Mouse (Mus musculus) CD4-positive, CD25-positive, alpha-beta regulatory T cell, adult 4 months (primary cell): ENCODE measurements around the gene Gm3115. TPM values are rescaled to one million over a fixed set of nuclear protein-coding genes. Genes with fewer than 3 reads are reported as not detected.
"Not testable (repeated sequence)": the region's sequence is repeated elsewhere in the genome, so short reads cannot be mapped to it uniquely, and the experiment has no call there.

Experiments used
- ATAC-seq: one replicate; pipeline ENCODE4 v1.8.0; 2017
- polyA plus RNA-seq, 2 experiments: library from polyadenylated mRNA; unstranded; fragments of 100-300 nt; shearing (Covaris generic); gene quantifications; one replicate each; pipeline ENCODE4 v1.2.1; 2017

The Gm3115 gene
- polyA plus RNA-seq, result 1 to 10 TPM; 1.1 to 1.8 TPM

GRCm38 (mm10) chr14:4083820-4084219 lies at the start of gene Gm3115:
Gene Gm3115, plus strand, starts transcription at chr14:4084120.
- ATAC-seq, result not testable (repeated sequence)

DNA sequence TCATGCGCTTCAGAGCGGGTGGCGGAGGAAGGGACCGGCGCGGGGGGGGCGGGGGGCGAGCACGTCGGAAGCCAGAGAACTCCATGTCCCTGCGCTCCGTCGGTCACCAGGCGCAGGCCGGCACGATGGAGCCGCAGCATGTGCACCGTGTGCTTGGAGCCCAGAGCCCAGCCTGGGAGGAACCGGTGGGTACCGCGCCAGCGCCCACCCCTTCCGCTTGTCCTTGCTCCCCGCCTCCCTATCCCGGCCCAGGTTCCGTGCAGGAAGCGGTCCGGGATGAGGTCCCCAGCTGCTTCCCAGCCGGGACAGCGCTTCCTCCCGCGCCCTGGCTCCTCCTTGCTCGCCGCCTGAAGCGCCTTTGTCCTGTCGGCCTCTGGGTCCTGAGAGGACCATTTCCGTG lies 26.5 kb downstream of the Gm3115 start, which contains the start of gene Gm8108:
Gene Gm8108 (plus strand): TSS at position 101 of the 400 bp plus-strand sequence.
- not testable (repeated sequence) for ATAC-seq

- not testable (repeated sequence) for ATAC-seq
Measured at GRCm38 (mm10) chr14:4141646-4142045, 57.7 kb downstream of the Gm3115 start.

Other genes starting within 250 kb of the Gm3115 start
- gene Gm3033, start 237.9 kb upstream of the Gm3115 start, polyA plus RNA-seq, result not detected
- gene Gm2916, start 199.9 kb upstream of the Gm3115 start, polyA plus RNA-seq, result under 1 TPM in 1 of 2 experiments, not detected in 1; 0.24 TPM
- not detected for gene Gm3029, start 152.4 kb upstream of the Gm3115 start, polyA plus RNA-seq
- gene Gm3095, start 120.6 kb upstream of the Gm3115 start, polyA plus RNA-seq, result 1 to 10 TPM in 1 of 2 experiments, under 1 TPM in 1; 0.53 to 1.2 TPM
- gene Gm3099, start 85.7 kb upstream of the Gm3115 start, polyA plus RNA-seq, result under 1 TPM in 1 of 2 experiments, not detected in 1; 0.54 TPM
- 1 to 10 TPM; 1.4 to 3.5 TPM for gene Gm5796, start 60.2 kb upstream of the Gm3115 start, polyA plus RNA-seq
- gene Gm8108, start 26.4 kb downstream of the Gm3115 start, polyA plus RNA-seq, result 1 to 10 TPM; 1.6 to 4.8 TPM
- not detected for gene Gm3127, start 80.9 kb downstream of the Gm3115 start, polyA plus RNA-seq
- 1 to 10 TPM; 2.0 to 3.4 TPM for gene Gm2974, start 98.5 kb downstream of the Gm3115 start, polyA plus RNA-seq
- gene Gm3138, start 165.5 kb downstream of the Gm3115 start, polyA plus RNA-seq, result not detected
- gene Gm3149, start 233.2 kb downstream of the Gm3115 start, polyA plus RNA-seq, result not detected